Mouse (Mus musculus) liver, embryonic 18 days (tissue): ENCODE data around the gene D830030K20Rik. TPM values are rescaled to one million over a fixed set of nuclear protein-coding genes. Genes with fewer than 3 reads are reported as not detected.

Experiments
- polyA plus RNA-seq: library from polyadenylated mRNA; depleted of rRNA; stranded (reverse); fragments of >200 nt; gene quantifications from 2 replicates; pipeline ENCODE4 v1.2.3, GENCODE M21; 2012; rRNA removed

D830030K20Rik gene
- polyA plus RNA-seq = 0.23 TPM in 2 replicates

DNA sequence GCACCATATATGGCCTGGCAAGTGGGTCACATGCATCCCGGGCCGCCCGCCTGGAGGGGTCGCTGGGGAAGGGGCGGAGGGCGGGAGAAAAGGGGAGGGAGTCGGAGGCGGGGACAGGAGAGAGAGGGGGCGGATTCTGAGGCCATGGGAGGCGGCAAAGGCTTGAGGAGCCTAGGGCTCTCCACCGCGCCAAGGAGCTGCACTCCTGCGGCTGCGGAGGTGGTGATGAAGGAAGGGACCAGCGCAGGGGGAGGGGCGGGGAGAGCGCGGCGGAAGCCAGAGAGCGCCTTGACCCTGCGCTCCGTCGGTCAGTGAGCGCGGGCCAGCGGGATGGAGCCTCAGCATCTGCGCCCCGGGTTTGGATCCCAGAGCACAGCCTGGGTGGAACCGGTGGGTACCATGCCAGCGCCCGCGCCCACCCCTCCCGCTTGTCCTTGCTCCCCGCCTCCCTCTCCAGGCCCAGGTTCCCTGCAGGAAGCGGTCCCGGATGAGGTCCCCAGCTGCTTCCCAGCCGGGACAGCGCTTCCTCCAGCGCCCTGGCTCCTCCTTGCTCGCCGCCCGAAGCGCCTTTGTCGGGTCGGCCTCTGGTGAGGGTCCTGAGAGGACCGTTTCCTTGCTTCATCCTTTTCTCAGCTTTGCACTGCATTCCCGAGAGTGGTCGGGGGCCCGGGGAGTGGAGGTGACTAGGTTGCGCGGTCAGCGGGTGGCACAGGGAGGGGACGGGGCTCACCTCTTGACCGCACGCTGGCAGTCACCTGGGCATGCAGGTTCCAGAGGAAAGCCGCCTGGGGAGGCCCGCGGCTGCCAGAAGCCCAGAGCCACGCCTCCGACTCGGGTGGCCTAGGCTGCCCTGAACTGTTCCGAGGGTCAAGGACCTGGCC lies at the start of gene D830030K20Rik:
Gene D830030K20Rik, plus strand, starts transcription at position 217 of the 881 bp plus-strand sequence.

DNA sequence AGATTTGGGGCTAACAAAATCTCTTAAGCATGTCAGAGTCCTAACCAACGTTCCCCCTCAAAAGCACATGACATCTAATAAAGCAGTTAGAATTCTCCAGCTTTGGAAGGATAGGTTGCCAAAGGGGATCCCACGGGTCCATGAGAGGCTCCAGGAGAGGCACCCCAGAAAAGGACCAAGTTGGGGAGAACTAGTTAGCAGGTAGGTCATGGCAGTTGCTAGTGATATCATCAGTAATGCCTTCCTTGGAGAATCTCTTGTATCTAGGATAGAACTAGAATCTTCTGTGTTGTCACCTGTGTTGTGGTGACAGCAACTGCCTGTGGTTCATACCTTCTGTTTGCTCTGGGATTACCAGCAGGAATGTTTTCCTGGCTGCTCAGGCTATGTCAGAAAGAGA lies 20.3 kb upstream of the D830030K20Rik start, which contains the start of gene Gm5795:
Gene Gm5795, plus strand, starts transcription at position 301 of the 400 bp plus-strand sequence.

Other genes with a start within 250 kb of the D830030K20Rik start
- not detected in 2 replicates for gene Gm2888, start 178.5 kb upstream of the D830030K20Rik start, polyA plus RNA-seq
- gene Gm2897, start 159.2 kb upstream of the D830030K20Rik start, polyA plus RNA-seq = 0.17 and 0.18 TPM in 2 replicates
- not detected in 2 replicates for gene Gm10340, start 74.5 kb upstream of the D830030K20Rik start, polyA plus RNA-seq
- gene Gm5795, start 20.2 kb upstream of the D830030K20Rik start, polyA plus RNA-seq = not detected in 2 replicates
- not detected in 2 replicates for gene Gm2956, start 124.1 kb downstream of the D830030K20Rik start, polyA plus RNA-seq
- gene Gm10413, start 186.6 kb downstream of the D830030K20Rik start, polyA plus RNA-seq = not detected in 2 replicates
- gene Gm10409, start 204.1 kb downstream of the D830030K20Rik start, polyA plus RNA-seq = 0.02 TPM in 1 of 2 replicates, not detected in the other
- 0.02 and 0.04 TPM in 2 replicates for gene Gm3005, start 219.6 kb downstream of the D830030K20Rik start, polyA plus RNA-seq
- not detected in 2 replicates for gene Gm10408, start 240.9 kb downstream of the D830030K20Rik start, polyA plus RNA-seq